Mouse (Mus musculus): ENCODE measurements at regions not wholly inside any gene's neighbourhood (a gene's known extent, or its start where the extent isn't known, plus 50 kb on each side); places are given as distances from the start of the nearest gene placed in this dataset.

DNA sequence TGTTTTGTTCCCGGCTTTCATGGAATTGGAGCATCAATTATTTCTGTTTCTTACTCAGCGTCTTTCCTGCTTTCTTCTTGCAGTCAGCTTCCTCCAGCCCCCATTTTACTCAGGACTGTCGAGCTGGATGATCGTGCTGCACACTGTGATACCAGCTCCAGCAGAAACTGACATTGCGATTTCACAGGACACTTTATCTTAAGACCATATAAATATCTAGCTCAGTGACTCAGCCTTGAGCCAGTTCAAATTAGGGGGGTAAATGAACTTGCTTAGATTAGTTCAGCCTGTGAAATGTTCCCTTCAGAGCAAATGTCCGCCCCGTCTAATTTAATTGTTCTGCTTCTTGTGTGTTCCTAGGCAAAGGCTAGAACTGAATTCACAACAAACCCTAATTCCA is 190.3 kb upstream of the Tars start:
- ChIA-PET POLR2A (no interaction called here), CTCF (interaction anchor here in 1 of 4 experiments (0.7 to 0.9 kb wide), 2 partner anchors 182 to 317 kb away, joined by 3 read pairs; partner anchors contain the start of gene Npr3)

DNA sequence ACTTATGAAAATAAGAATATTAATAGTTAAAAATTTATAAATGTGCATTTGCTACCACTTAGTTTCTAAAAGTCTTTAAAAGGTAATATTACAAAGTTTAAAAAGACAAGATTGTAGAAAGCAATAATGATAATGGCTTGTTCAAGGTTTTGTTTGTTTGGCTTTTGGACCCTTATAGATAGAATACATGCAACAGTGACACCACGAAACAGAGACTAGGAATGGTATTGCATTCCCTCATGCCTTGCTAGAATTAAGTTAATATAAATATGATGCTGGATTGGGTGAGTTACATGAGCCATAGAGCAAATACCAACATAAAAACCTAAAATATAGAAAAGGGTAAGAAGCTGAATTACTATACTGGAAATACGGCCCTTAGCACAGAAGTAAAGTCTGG is 186.9 kb upstream of the Tars start:
- POLR2A ChIA-PET: no interaction called here
- CTCF ChIA-PET: no interaction called here

DNA sequence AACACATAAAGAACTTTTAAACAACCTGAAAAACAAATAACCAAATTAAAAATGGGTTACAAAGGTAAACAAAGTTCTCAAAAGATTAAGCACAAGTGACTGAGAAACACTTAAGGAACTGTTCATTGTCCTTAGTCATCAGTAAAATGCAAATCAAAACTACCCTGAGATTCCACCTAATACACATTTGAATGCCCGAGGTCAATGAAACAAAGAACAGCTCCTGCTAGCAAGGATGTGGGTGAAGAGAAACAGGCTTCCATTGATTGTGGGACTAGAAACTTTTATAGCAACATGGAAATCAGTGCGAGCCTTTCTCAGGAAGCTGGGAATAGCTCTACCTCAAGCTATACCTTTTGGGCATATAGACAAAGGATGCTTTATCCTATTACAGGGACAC is 184.7 kb upstream of the Tars start:
- CTCF ChIA-PET: interaction anchor here in 1 of 4 experiments (1.2 to 1.3 kb wide), 2 partner anchors 169 to 381 kb away, joined by 4 read pairs; no protein-coding TSS in a partner anchor
- POLR2A ChIA-PET: interaction anchor here in 2 of 4 experiments (0.6 to 1.7 kb wide), 4 partner anchors 50 to 453 kb away, joined by 3 to 5 read pairs (median 4); partner anchors contain the start of gene Tars (in 1 of the 2)

DNA sequence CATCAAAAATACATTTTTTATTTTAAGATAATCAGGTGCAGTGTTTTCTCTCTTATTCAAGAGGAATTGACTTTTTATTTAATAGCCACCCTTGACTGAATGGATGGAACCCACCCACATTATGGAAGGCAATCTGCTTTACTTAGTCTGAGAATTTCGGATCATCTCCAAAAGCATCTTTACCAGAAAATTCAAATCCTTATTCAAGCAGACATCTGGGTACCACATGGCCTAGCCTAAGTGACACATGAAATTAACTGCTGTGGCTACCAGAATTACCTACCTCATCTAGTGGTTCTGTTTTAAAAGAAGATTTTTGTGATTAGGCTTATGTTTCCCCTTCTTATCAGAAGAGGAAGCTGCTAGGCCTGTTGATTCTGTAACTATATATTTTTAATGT is 178.9 kb upstream of the Tars start:
- ChIA-PET POLR2A (no interaction called here), CTCF (no interaction called here)

DNA sequence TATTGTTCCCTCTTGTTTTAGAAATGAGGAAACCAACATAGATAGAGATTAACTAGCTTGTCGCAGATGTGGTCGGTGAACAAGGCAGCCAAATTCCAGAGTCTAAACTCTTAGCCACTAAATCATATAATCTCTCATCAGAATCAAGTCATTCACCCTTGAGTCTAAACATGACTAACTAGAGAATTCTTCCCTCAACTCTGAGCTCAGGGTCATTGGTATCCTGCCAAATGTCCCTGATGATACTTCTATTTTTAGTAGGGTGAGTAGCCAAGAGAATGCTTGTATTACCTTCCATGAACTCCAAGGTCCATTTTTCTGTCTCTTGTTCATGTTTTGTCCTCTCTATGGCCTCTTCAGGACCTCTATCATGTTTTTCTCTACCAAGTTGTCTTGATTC is 174.9 kb upstream of the Tars start:
- POLR2A ChIA-PET: no interaction called here

DNA sequence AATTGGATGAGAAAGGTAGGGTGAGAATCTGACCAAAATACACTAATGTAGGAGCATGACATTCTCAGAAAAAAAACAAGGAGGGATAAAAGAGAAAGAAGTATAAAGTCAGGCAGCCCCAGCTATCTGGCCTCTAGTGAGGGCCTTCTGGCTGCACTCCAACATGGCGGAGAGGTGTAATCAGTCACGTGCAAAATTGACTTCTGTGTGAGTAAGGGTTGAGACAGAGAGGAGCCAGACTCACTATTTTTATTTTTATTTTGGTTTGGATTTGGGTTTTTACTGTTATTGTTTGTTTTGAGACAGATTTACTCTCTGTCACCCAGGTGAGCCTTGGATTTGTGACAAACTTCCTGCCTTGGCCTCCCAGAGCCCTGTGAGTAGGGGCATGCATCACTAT is 174.0 kb upstream of the Tars start:
- POLR2A ChIA-PET: no interaction called here
- CTCF ChIA-PET: no interaction called here

More for the DNA sequence above, 174.9 kb upstream of the Tars start:
- CTCF ChIA-PET: no interaction called here

DNA sequence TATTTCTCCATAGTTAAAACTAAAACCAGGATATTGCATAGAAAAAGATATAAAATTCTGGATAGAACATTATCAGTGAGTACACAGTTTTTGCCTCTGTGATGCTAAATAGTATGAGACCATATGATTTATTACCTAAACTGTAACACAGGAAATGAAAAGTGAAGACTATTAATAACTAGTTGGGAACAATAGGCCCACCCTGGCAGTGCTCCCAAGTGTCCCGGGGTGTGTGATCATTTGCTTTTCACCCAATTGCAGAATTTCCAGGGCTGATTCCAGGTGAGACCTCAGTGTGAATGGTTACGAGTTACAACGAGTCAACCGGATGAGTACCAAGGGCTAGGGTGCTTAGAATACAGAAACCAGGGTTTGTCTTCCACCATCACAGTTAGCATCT is 172.6 kb upstream of the Tars start:
- CTCF ChIA-PET: no interaction called here
- POLR2A ChIA-PET: no interaction called here

DNA sequence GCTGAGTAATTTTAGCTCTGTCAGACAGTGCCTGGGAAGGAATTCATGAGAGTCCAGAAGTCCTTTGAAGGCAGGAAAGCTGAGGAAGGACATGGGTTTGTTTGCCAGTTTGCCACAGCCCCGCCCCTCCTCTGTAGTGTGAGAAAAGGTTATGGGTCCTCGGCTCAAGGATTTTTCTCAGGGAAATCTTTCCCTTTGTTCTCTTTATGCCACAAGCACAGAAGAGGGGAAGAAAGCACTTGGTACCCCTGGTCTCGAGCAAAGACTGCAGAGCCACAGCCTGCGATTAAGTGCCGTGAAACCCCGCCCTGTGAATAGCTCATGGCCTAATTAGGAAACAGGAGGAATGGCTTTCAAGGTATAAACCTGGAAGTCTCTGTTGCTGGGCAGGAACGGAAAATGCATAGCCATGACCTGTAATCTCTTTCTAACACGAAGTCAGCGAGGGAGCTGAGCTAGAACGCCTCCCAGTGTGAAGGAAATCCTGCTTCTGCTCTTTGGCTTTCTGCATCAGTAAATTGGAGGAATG is 166.1 kb upstream of the Tars start:
- ChIA-PET POLR2A (no interaction called here), CTCF (no interaction called here)

DNA sequence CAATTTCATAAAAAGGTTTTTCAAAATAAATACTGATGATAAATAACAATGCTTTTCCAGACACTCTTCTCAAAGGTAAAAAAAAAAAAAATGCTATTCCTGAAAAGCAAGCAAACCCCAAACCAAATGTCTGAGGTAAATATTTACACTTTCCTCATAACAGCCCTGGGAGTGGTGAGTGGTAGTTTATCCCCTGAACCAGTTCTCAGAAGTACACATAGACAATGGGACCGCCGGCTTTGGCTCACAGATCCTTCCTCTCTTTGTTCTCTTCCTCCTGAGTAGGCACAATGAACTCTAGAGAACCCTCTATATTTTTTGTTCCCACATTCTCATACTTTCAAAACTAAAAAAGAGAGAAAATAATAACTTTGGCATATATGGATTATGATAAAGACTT is 153.1 kb upstream of the Tars start:
- CTCF ChIA-PET: interaction anchor here in 2 of 4 experiments (0.6 to 1.6 kb wide), 2 partner anchors 172 to 517 kb away, joined by 3 to 4 read pairs; no protein-coding TSS in a partner anchor
- POLR2A ChIA-PET: no interaction called here

DNA sequence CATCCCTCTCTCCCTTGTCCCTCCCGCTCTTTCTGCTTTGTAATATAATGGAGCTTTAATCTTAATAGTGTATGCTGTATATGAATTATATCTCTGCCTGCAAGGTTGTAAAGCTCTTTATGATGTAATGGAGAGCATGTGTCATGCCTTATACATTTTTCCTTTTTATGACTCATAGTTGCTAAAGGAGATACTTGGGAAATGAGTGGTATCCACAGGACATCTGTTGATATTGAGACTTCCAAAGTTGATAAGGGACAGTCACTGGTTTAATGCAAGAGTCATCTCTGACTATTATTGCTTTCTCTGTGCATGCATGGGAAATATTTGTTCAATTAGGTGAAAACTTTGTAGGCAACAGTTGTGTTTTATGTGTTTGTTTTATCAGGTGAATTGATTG is 152.6 kb upstream of the Tars start:
- CTCF ChIA-PET: interaction anchor here in 2 of 4 experiments (0.6 to 1.6 kb wide), 2 partner anchors 172 to 517 kb away, joined by 3 to 4 read pairs; no protein-coding TSS in a partner anchor

DNA sequence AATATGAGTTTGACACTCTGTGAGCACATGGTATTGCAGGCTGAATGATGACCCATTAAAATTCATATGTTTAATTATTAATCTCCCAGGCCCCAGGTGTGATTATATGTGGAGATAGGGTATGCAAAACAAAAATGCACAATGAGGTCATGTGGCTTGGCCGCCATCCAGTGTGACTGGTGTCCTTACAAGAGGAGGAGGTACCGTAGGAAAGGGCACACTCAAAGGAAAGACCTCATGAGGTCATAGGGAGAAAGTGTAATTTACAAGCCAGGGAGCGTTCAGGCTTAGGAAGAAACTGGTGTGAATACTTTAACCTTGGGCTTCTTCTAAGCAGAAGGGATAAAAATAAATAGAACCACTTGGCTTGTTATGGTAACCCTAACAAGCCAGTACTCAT is 140.0 kb upstream of the Tars start:
- POLR2A ChIA-PET: no interaction called here

More for the DNA sequence above, 152.6 kb upstream of the Tars start:
- POLR2A ChIA-PET: no interaction called here

DNA sequence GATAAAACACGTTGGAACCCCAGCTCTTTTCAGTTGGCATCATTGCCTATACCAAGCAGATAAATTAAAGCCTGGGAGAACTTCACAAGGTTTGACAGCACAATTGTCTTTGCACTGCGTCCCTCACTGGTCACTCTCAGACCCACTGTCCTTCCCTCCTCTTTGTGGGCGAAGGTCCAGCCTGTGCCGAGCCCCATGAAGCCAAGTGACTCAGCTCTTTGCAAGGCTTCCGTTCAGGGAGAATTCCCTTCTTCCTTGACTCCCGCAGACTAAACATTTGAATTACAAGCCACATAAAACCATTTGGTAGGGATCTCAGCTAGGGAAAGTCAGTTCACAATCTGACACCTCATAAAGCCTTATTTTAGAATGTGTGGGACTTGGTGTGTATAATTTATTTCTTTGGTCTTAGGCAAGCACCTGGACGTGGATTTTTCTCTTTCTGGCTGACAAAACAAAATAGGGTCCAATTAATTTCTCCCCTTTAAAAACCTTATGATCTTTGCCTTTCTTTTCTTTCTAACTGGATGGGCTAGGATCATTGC is 136.7 kb upstream of the Tars start:
- POLR2A ChIA-PET: no interaction called here
- CTCF ChIA-PET: no interaction called here

More for the DNA sequence above, 140.0 kb upstream of the Tars start:
- CTCF ChIA-PET: no interaction called here

DNA sequence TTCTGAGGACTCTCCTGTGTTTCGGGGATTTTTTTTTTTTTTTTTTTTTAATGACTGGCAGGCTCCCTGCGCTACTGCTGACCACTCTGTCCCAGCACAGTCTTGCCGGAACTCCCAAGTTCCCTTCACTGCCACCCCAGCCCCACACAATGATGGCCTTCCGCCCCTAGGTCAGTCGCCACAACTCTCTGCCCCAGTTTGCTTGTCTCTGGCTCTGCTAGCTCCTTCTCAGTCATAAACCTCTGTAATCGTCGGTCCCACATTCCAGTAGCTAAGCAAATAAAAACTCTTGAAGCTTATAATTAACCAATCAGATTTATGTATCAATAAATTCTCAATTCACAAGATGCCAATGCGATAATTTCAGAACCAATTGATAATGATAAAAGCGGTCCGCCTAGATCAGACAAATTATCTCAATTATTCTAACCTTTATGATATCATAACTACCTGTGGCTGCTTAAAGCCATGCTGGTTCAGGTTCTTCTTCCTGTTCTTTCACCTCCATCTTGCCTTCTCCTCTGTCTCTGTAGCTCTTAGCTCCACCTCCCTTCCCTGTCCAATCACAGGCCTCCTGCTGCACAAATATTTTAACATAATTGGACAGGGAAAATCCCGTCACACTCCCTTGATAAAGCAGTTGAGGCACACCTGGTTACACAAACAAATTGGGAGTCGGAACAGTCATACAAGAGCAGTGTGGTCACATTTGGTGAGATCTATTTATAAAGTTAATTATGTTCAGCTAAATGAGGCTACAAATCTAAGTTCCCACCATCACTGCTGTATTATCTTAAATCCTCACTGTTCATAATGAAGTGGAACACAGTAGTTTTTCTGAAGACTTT is 135.2 kb upstream of the Tars start:
- ChIA-PET POLR2A (interaction anchor here in 1 of 4 experiments (0.7 kb wide), 1 partner anchor 49 kb away, joined by 3 read pairs; no protein-coding TSS in a partner anchor), CTCF (interaction anchor here in 1 of 4 experiments (0.6 kb wide), 1 partner anchor 17 kb away, joined by 3 read pairs; no protein-coding TSS in a partner anchor)

DNA sequence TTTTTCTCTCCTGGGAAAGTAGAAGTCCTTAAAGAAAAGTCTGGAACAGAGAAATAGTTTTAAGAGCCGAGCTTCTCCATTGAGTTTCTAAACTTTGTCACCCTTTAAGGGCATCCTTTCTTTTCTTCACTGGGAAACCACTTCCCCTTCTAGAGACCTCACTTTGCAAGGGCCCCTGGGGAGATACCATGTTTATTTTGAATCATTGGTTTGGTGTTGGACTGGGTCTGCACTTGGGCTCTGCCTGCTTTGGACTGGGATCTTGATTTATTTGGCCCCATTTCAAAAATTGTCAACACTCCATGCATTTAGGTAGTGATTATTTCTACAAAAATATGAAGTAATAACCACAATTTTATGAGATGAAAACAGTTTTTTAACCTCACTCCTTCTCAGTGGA is 134.2 kb upstream of the Tars start:
- POLR2A ChIA-PET: interaction anchor here in 1 of 4 experiments (0.6 to 1.1 kb wide), 2 partner anchors 16 to 531 kb away, joined by 3 to 4 read pairs; no protein-coding TSS in a partner anchor
- CTCF ChIA-PET: no interaction called here

DNA sequence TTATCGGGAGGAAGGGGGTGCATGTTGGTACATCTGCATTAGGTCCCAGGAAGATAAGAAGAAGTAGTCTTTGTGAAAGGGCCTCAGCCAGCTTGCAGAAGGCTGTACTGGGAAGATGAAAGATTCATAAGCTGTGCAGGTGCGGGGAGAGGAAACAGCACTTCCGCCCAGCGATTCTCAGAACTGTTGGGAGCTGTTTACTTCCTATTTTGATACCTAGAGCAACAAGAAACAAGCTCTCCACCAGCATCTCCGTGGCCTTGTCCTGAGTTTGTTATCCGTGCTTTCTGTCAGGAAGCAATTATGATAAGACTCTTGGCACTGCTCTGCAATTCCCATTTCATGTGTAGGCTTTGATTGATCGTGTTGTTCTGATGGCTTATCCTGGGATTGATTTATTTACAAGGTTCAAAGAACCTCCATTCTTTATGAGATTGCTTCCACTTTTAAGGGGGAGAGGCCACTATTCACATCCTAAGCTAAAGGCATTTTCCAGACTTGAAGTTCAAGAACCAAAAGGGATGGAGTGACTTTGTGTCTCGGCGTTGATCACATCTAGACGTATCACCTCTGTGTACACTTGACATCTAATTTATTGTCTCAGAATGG is 133.6 kb upstream of the Tars start:
- ChIA-PET POLR2A (interaction anchor here in 1 of 4 experiments (0.5 to 1.1 kb wide), 4 partner anchors 11 to 532 kb away, joined by 3 to 5 read pairs (median 4); no protein-coding TSS in a partner anchor), CTCF (no interaction called here)

DNA sequence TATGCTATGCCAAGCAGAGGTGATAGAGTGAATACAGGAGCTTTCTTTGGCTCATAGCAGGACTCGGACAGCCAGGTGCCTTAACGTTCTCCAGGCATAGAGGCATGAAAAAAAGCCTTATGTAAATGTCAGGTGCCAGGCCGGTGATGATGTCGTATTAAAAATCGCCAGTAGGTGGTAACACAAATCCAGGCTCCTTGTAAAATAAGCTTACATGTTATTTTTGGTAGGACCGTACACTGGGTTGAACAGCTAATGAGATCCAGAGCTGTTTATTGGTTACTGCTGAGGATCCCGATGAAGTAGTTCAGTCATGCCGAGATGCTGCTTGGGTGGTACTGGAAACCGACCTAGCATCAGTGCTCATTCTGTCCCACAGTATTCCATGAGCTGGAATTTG is 133.1 kb upstream of the Tars start:
- ChIA-PET CTCF (interaction anchor here in 1 of 4 experiments (0.6 kb wide), 1 partner anchor 372 kb away, joined by 3 read pairs; no protein-coding TSS in a partner anchor), POLR2A (interaction anchor here in 1 of 4 experiments (0.5 to 1.1 kb wide), 3 partner anchors 10 to 505 kb away, joined by 3 to 5 read pairs (median 3); no protein-coding TSS in a partner anchor)

DNA sequence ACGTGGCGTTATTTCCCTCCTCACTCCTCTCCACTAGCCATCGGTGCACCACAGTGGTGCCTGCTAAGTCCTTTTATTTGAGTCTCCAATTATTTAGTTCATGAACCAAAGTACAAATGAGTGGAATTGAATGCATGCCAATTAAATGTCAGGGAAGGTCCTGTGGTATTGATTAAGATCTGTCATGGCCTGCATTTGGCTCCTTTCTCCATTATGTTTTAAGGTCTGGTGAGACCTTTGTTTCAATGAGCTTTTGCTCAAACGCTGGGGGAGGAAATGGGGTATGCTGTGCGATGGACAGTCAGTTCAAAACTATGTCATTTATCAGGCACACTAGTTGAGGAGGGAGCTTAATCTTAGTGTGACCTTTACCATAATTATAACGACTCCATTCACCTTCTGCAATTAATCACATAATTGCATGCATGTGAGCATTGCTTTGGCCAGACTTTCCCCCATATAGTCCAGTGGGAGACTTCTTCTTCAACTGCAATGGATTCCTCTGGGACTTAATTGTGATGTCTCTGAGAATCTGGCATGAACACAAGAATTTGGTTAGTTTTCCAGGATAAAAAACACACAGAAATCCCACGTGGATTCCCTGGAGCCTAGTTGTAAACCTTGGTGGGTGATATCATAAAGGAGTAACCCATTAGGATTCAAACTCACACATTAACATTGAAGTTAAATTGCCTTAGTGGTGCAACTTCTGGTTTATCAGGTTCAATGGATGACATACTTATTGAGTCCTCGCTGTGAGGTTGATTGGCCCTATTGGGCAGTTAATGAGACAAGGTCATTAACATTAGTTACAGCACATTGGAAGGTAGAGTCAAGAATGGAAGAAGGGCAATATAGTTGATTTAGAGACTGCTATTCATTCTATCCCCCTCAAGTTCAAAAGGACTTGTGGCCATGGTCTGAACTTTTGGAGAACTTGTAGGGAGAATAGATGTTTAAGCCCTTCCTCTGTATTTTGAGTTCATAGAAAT is 130.7 kb upstream of the Tars start:
- CTCF ChIA-PET: interaction anchor here in 1 of 4 experiments (0.6 kb wide), 1 partner anchor 614 kb away, joined by 3 read pairs; no protein-coding TSS in a partner anchor
- POLR2A ChIA-PET: no interaction called here

DNA sequence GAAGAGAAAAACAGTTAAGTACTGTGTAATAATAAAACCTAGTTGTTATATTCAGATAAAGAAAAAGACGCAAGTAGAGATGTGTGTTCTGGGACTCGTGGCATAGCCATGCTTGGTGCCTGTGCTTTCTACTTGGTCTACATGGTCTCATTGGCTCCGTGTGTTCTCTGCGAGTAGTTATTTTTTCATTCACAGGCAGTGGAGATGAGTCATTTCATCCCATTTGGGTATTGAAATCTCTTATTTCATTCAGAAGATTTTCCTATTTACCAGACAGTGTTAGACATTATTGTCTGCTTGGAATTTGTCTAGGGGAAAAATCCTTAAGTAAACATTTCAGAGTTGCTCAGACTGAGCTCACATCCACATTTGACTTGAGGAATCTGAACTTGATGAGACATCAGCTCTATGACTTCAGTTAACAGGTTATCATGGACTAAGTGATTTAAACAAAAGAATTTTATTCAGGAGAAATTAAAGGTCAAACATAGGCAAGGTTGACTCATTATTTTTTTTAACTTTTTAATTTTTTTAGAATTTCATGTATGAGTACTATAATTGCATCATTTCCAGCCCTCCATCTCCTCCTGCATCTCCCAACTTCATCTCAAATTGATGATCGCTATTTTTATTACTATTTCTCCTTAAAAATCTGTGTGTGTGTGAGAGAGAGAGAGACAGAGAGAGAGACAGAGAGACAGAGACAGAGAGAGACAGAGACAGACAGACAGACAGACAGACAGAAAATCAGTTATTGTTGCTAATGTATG is 125.1 kb upstream of the Tars start:
- CTCF ChIA-PET: no interaction called here

More for the DNA sequence above, 125.1 kb upstream of the Tars start:
- POLR2A ChIA-PET: no interaction called here

Measured in embryonic stem cell, embryonic (primary cell).